In the genomic region with DNA sequence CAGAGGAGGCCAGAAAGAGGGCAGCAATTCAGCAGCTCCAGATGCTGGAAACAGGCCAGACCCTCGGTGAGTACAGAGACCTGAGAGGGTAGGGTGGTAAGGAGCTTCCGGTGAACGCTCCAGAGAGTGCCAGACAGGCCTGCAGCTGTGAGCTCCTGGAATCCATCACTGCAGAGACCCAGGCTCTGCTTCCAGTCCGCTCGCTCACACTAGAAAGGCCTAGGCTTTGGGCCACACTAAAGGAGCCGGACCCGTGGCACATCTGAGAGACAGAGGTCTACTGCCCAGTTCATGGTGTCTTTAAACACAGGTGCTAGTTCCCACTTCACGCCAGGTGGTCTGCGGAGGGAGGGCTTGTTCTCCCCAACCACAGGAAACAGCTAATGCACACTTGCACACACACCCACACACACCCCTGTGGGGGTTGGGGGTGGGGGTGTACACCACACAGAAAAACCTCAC, we compare ENCODE assay signal across 10 mouse cellular contexts. TPM values are rescaled to one million over a fixed set of nuclear protein-coding genes. Genes with fewer than 3 reads are reported as not detected.
A peak's percentile ranks its signal among the peaks of the same experiment; 100 is the strongest.
DNase-seq lines count a peak whose midpoint lies in the region; TF ChIP-seq lines count a peak whose summit lies in the region.
"Had no signal": no experiment of that assay in that cellular context is flagged by ENCODE, and none has a peak within 500 bp of the region (broad histone marks: within the 10 kb centered on the region; RNA-seq: fewer than 3 reads in every experiment).

No protein-coding gene starts in this region.

- TF ChIP-seq POLR2A in lung, adult 2 months (IDR thresholded peaks at IDR 0.05; ENCODE audit: borderline replicate concordance, extremely low read depth, low read depth, low read length), result no peak

- 56% methylated on average over 9 of the region's 9 CpGs for WGBS in lung, adult 2 months

- no peak for TF ChIP-seq CTCF in lung, adult 2 months (IDR thresholded peaks at IDR 0.05; ENCODE audit: insufficient read depth, low read length)

- H3K4me1 ChIP-seq in lung, adult 2 months (ENCODE audit: control insufficient read depth, insufficient read depth, low read length), result peaks cover 6% of the 10 kb centered on the region

- peak; percentile 49 to 60 for DNase-seq in lung, adult 18-20 months
- DNase-seq in lung, adult 2 months, result no peak
- peak; percentile 30 for DNase-seq in forelimb bud, embryonic 11.5 days (ENCODE audit: low read depth, low spot score)
- DNase-seq in lung, postnatal 14 days, result peak; percentile 51
- peak; percentile 76 for DNase-seq in thymus, postnatal 4 days
- DNase-seq in retina, postnatal 1 day, result no peak
- DNase-seq in urinary bladder, adult 18-20 months (ENCODE audit: low spot score in 2 of 2), result no peak
- DNase-seq: adrenal gland, postnatal 10 days; liver had no signal

- H3K4me3 ChIP-seq in lung, adult 2 months (replicated peaks; ENCODE audit: extremely low read depth, low read depth, low read length), result no peak overlapping the region
- H3K4me3 ChIP-seq: neural tube, embryonic 13.5 days had no signal

RNA-seq across cellular contexts. Expression of gene Uck2, which starts 39.9 kb away (rescaled TPM):
- 12.6 and 17.4 TPM in 2 replicates for polyA plus RNA-seq in lung, adult 2 months (2012; rRNA removed)

Comparison
In these comparisons a context has a peak if more than half of its experiments do, and no peak if none do; other contexts are left out.
1. DNase-seq: peak in lung, adult 18-20 months (2 of 2), forelimb bud, embryonic 11.5 days (single experiment), lung, postnatal 14 days (single experiment) and thymus, postnatal 4 days (single experiment); none in lung, adult 2 months (single experiment), retina, postnatal 1 day (single experiment) and urinary bladder, adult 18-20 months (0 of 2).